In genomic region chr11:50058277-50058676, GRCm38 (mm10) we compare ENCODE assay signal across 16 mouse cellular contexts.
"Had no signal": no experiment of that assay in that cellular context is flagged by ENCODE, and none has a peak within 500 bp of the region (broad histone marks: within the 10 kb centered on the region; RNA-seq: fewer than 3 reads in every experiment).

No protein-coding gene starts in this region.

- ATAC-seq: lung, postnatal 0 days; midbrain, embryonic 13.5 days; midbrain, embryonic 15.5 days had no signal

- H3K4me3 ChIP-seq: lung, embryonic 15.5 days; megakaryocyte, embryonic 14.5 days; midbrain, embryonic 13.5 days; midbrain, embryonic 15.5 days; neural tube, embryonic 12.5 days; stomach, embryonic 15.5 days had no signal

- H3K27ac ChIP-seq: lung, embryonic 15.5 days; macrophage; midbrain, embryonic 13.5 days; midbrain, embryonic 15.5 days; neural tube, embryonic 12.5 days; stomach, embryonic 15.5 days; stomach, postnatal 0 days had no signal

- DNase-seq: lung, adult 2 months; lung, postnatal 14 days; lung, postnatal 36 days; right cerebral cortex, postnatal 14 days; thymus, adult 2 months; thymus, postnatal 25 days; thymus, postnatal 4 days had no signal
